Mouse (Mus musculus): Measurements from ENCODE around the gene Sh2b1.

GRCm38 (mm10) chr7:126458225-126458624 lies 17.0 kb downstream of the Sh2b1 start:
- no peak for TF ChIP-seq CTCF (IDR thresholded peaks at IDR 0.05; ENCODE audit: extremely low read depth, insufficient read length, insufficient replicate concordance, low read depth, low read length)
- no peak for TF ChIP-seq POLR2A (IDR thresholded peaks at IDR 0.05; ENCODE audit: low read depth, low read length)
